Mouse (Mus musculus) small intestine, adult 2 months (tissue): ENCODE measurements around the gene Slc25a25. TPM values are rescaled to one million over a fixed set of nuclear protein-coding genes. Genes with fewer than 3 reads are reported as not detected.
A peak's percentile ranks its signal among the peaks of the same experiment; 100 is the strongest.

Experiments used
- H3K27ac ChIP-seq: fragments of 200-500 bp; 2 replicates; pipeline ENCODE4 v1.5.1; 2012; ENCODE audit warnings: low read depth, low read length, control low read depth, inconsistent platforms; ENCODE audit not compliant: insufficient read depth
- H3K27me3 ChIP-seq: fragments of 200-500 bp; 2 replicates; pipeline ENCODE4 v1.6.1; 2012; ENCODE audit warnings: mild to moderate bottlenecking, moderate library complexity, low read length, inconsistent platforms; ENCODE audit not compliant: control insufficient read depth, insufficient read depth
- H3K36me3 ChIP-seq: fragments of 200-500 bp; 2 replicates; pipeline ENCODE4 v1.6.1; 2012; ENCODE audit warnings: mild to moderate bottlenecking, low read length, control low read depth, inconsistent platforms; ENCODE audit not compliant: control insufficient read depth, insufficient read depth
- H3K4me1 ChIP-seq: fragments of 200-500 bp; 2 replicates; pipeline ENCODE4 v1.6.1; 2012; ENCODE audit warnings: low read length, inconsistent platforms, mixed read lengths; ENCODE audit not compliant: control insufficient read depth, insufficient read depth, insufficient read length
- H3K4me3 ChIP-seq: fragments of 200-500 bp; 2 replicates; pipeline ENCODE4 v1.5.1; 2012; ENCODE audit warnings: low read depth, mild to moderate bottlenecking, control low read depth, inconsistent platforms, low read length, moderate library complexity
- CTCF ChIP-seq: fragments of 200-500 bp; IDR thresholded peaks from 2 replicates; pipeline ENCODE4 v1.5.1; 2012; ENCODE audit warnings: low read depth, mild to moderate bottlenecking, control low read depth, inconsistent platforms, low read length, moderate library complexity, mixed read lengths; ENCODE audit not compliant: insufficient replicate concordance, insufficient read length; ENCODE audit errors: extremely low read depth
- POLR2A ChIP-seq: fragments of 200-500 bp; IDR thresholded peaks from 2 replicates; pipeline ENCODE4 v1.6.1; 2012; ENCODE audit warnings: low read depth, mild to moderate bottlenecking, control low read depth, inconsistent platforms, low read length, moderate library complexity
- WGBS: fragments of 180-500 bp; shearing (Covaris S2); methylation state at CpG from one replicate; pipeline ENCODE4 v1.1.7; 2018; 5-methylcytosine and 5-hydroxymethylcytosine counted together
- polyA plus RNA-seq: library from polyadenylated mRNA; depleted of rRNA; stranded (reverse); fragments of >200 nt; gene quantifications from 2 replicates; pipeline ENCODE4 v1.2.3, GENCODE M21; 2012; rRNA removed

Gene Slc25a25
- 12.5 and 27.0 TPM in 2 replicates for polyA plus RNA-seq

DNA sequence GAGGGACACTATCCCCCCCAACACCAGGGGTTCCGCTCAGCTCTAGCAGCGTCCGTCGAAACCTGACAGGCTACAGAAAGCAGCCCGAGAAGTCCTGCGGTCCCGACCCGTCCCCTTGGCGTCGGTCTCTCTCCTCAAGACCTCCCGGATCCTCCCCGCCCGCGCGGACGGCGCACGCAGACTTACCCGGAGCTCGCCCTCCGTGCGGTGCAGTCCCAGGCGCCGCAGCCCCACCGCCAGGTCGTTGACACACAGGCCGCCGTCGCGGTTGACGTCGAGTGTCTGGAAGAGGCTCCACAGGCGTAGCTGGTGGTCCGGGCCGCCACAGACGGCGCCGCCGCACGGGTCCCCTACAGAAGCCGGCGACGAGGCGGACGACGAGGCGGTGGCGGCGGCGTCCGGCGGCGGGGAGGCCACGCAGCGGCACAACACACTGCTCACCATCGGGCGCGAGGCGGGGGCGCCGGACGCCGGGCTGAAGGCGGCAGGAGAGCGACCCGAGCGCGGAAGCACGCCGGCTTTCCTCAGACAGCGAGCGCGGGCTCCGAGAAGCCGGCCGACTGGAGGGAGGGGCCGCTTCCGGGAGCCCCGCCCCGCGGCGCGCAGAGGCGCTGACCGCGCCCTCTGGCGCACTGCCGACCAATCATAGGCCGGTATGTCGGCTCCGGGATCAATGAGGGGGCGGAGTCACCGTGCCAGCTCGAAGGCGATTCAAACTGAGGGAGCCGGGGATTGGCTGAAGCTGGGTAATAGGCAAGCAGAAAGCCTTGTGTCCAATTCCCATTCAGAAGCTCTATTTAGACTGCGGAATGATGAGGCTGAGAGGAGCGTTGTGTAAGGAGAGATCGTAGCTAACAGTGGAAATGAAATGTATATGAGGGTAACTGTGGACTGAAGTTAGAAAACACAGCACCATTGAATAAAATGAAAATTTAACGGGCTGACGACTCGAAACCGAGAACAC lies at the start of gene Slc25a25:
TSS of gene Slc25a25 (minus strand) at position 565 of the 964 bp plus-strand sequence.
- WGBS: under 1% methylated on average over 101 of the region's 103 CpGs
- H3K27me3 ChIP-seq: no peaks in the 10 kb centered on the region

DNA sequence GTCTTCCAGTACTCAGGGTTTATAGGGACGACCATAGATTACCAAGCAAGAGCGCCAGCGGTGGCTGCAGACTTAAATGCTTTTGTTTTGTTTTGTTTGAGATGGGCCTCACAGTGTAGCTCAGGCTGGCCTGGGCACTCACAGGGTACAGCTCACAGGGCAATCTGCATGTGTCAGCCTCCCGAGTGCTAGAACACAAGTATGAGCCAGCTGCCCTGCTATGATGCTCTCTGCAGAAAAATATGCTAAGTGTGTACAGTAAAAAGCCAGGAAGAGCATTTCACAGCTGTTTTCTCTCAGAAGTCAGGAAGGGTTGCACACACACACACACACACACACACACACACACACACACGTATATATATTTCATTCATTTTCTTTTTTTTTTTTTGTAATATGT lies 49.2 kb upstream of the Slc25a25 start:
- Histone ChIP-seq H3K4me3 (no peak overlapping the region), H3K27ac (no peak overlapping the region), H3K27me3 (no peaks in the 10 kb centered on the region), H3K4me1 (peaks cover 18% of the 10 kb centered on the region), H3K36me3 (no peaks in the 10 kb centered on the region)
- TF ChIP-seq POLR2A: no peak
- TF ChIP-seq CTCF: no peak
- WGBS: 89% methylated on average over 5 of the region's 5 CpGs

More for the DNA sequence above, at the start of gene Slc25a25:
- Histone ChIP-seq H3K4me3 (peak within 1 kb of the TSS; percentile 77), H3K4me1 (peaks cover 14% of the 10 kb centered on the region), H3K27ac (peak within 1 kb of the TSS; percentile 98), H3K36me3 (peaks cover 8% of the 10 kb centered on the region)
- TF ChIP-seq CTCF: no peak
- TF ChIP-seq POLR2A: peak; percentile 79; the same call in 1 of the 2 replicates

DNA sequence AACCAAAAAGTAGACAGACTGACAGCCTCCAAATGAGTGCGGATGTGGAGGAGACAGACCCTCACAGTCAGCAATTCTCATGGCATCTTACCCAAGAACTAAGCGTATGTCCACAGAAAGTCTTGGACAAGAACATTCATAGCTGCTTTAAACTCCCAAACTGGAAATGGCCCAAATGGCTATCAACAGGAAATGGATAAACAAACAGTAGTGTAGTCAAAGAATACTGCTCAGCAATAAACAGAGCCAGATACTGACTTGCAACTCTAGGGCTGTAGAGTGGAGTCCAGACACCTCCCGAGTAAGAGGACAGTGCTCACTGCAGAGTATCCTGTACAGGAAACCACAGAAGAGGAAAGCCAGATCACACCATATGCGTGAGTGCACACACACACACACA lies 48.1 kb upstream of the Slc25a25 start:
- WGBS: 60% methylated on average over 4 of the region's 4 CpGs

DNA sequence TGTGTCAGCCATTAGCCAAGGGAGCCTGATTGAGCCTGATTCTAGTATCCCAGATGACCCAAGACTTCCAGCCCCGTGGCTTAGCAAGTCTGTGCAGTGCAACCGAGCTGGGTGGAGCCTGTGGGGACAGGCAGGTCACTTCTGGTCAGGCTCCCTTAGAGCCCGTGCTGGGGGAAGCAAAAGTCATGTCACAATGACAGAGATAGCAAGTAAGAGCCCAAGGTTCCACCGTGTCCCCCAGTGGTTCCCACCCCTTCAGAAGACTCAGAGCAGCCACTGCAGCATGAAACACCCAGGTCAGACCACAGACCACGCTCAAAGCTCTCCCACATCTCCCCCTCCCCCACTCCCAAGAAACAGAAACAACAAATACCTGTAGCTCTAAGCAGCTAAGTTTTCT lies 44.9 kb upstream of the Slc25a25 start:
- H3K4me3 ChIP-seq: no peak overlapping the region
- H3K4me1 ChIP-seq: peaks cover 7% of the 10 kb centered on the region
- TF ChIP-seq POLR2A (no peak), CTCF (no peak)
- H3K36me3 ChIP-seq: no peaks in the 10 kb centered on the region
- peak overlapping the region; percentile 19; the same call in 1 of the 2 replicates for H3K27ac ChIP-seq
- no peaks in the 10 kb centered on the region for H3K27me3 ChIP-seq
- WGBS: 52% methylated on average over 5 of the region's 5 CpGs

More for the DNA sequence above, 48.1 kb upstream of the Slc25a25 start:
- H3K27me3 ChIP-seq: no peaks in the 10 kb centered on the region
- no peak for TF ChIP-seq CTCF
- no peak for TF ChIP-seq POLR2A
- peaks cover 18% of the 10 kb centered on the region for H3K4me1 ChIP-seq
- no peaks in the 10 kb centered on the region for H3K36me3 ChIP-seq
- no peak overlapping the region for H3K4me3 ChIP-seq
- peak overlapping the region; percentile 15; the same call in 1 of the 2 replicates for H3K27ac ChIP-seq

DNA sequence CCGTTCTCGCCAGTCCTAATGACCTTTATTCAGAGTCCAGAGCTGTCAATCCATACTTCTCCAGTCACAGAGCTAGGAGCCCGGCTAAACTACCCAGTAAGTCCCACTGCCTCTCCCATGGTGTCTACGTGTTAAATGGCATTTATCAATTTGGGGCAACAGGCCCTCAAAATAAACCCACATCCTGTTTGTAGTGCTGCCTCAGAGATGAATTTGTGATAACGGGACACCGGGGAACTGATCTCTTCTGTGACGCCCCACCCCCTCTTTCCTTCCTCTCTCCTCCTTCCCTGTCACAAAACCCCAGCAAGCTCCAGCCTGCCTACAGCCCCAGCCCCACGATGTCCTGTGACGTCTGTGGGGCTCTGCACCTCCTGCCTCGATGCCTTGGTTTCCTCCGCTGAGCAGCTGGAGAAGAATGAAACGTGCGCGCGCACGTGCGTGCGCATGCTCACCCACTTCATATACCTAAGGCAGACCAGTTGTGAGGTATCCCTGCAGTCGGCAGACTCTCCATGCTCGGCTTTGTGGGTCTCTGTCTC lies 44.0 kb upstream of the Slc25a25 start:
- TF ChIP-seq POLR2A: no peak
- no peak for TF ChIP-seq CTCF
- H3K4me1 ChIP-seq: peaks cover 6% of the 10 kb centered on the region
- 75% methylated on average over 20 of the region's 20 CpGs for WGBS
- H3K27me3 ChIP-seq: no peaks in the 10 kb centered on the region
- peak overlapping the region; percentile 16; the same call in 1 of the 2 replicates for H3K4me3 ChIP-seq
- no peaks in the 10 kb centered on the region for H3K36me3 ChIP-seq
- H3K27ac ChIP-seq: peak overlapping the region; percentile 67

DNA sequence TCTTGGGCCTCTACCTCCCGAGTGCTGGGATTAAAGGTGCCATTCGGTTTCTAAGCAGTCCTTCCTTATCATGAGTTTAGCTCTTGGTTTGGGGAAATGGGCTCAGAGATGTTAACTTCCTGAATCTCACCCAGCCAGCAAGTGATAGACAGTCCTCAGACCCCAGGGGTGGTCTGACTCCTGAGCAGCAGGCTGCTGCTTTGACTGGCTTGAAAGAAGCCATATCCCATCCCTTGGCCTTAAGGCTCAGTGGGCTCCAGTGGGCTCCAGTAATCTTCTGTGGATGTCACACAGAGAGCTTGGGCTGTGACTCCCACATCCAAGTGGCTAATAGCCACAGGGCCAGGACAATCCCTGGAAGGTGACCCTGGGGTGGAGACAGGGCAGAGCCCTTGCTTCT lies 43.3 kb upstream of the Slc25a25 start:
- Histone ChIP-seq H3K27me3 (no peaks in the 10 kb centered on the region), H3K4me1 (peaks cover 5% of the 10 kb centered on the region), H3K4me3 (no peak overlapping the region), H3K36me3 (no peaks in the 10 kb centered on the region), H3K27ac (peak overlapping the region; percentile 35)
- WGBS: 57% methylated on average over 2 of the region's 2 CpGs
- TF ChIP-seq POLR2A (no peak), CTCF (no peak)

DNA sequence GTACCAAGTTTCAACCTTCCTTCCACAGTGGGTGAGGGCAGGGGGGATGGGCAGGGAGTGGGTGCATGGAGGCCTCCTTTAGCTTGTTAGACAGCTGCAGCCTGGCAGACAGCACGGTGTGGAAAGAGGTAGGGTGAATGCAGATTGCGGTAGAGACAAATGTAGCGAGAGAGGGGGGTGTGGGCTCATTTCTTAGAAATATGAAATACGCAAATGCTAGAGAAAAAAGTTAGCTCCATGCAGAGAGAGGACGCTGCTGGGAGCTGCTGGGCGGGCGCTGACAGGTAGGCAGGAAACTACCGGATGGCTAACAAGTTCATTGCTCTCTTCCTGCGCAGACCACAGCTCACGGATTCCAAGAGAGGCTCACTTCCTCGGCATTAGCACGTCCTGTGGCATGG lies 42.1 kb upstream of the Slc25a25 start:
- H3K27me3 ChIP-seq: no peaks in the 10 kb centered on the region
- H3K27ac ChIP-seq: peak overlapping the region; percentile 31
- TF ChIP-seq CTCF (no peak), POLR2A (no peak)
- 60% methylated on average over 12 of the region's 12 CpGs for WGBS
- peaks cover 4% of the 10 kb centered on the region for H3K4me1 ChIP-seq
- H3K4me3 ChIP-seq: no peak overlapping the region
- no peaks in the 10 kb centered on the region for H3K36me3 ChIP-seq
